Mouse (Mus musculus): ENCODE results near the gene Mutyh.
"Not testable (repeated sequence)": the region's sequence is repeated elsewhere in the genome, so short reads cannot be mapped to it uniquely, and the experiment has no call there.

Mutyh gene

GRCm38 (mm10) chr4:116820902-116821693, 13.6 kb downstream of the Mutyh start:
- DNase-seq (ENCODE audit: low spot score): peak; percentile 45

- no peak for DNase-seq (ENCODE audit: low spot score)
These were observed 14.1 kb downstream of the Mutyh start, which contains the start of gene Hpdl for GRCm38 (mm10) chr4:116821694-116822016. Gene Hpdl, minus strand, starts transcription at chr4:116821707.

GRCm38 (mm10) chr4:116824541-116825004, 17.1 kb downstream of the Mutyh start:
- DNase-seq (ENCODE audit: low spot score): no peak

GRCm38 (mm10) chr4:116827819-116828218, 20.3 kb downstream of the Mutyh start:
- DNase-seq (ENCODE audit: low spot score): no peak

GRCm38 (mm10) chr4:116829364-116830069, 22.0 kb downstream of the Mutyh start:
- DNase-seq (ENCODE audit: low spot score): no peak

GRCm38 (mm10) chr4:116830070-116830368, 22.5 kb downstream of the Mutyh start:
- DNase-seq (ENCODE audit: low spot score): no peak

GRCm38 (mm10) chr4:116838999-116839398, 31.5 kb downstream of the Mutyh start:
- no peak for DNase-seq (ENCODE audit: low spot score)

GRCm38 (mm10) chr4:116840096-116840495, 32.6 kb downstream of the Mutyh start:
- not testable (repeated sequence) for DNase-seq (ENCODE audit: low spot score)

GRCm38 (mm10) chr4:116840841-116841240, 33.3 kb downstream of the Mutyh start:
- no peak for DNase-seq (ENCODE audit: low spot score)

GRCm38 (mm10) chr4:116844324-116844723, 36.8 kb downstream of the Mutyh start:
- no peak for DNase-seq (ENCODE audit: low spot score)

GRCm38 (mm10) chr4:116849901-116850300, 42.4 kb downstream of the Mutyh start:
- no peak for DNase-seq (ENCODE audit: low spot score)

- DNase-seq (ENCODE audit: low spot score): no peak
These were observed 46.8 kb downstream of the Mutyh start for GRCm38 (mm10) chr4:116854286-116854685.

GRCm38 (mm10) chr4:116857203-116857602, 49.7 kb downstream of the Mutyh start:
- no peak for DNase-seq (ENCODE audit: low spot score)

- no peak for DNase-seq (ENCODE audit: low spot score)
These were observed 52.2 kb downstream of the Mutyh start for GRCm38 (mm10) chr4:116859711-116860110.

- no peak for DNase-seq (ENCODE audit: low spot score)
These were observed 54.5 kb downstream of the Mutyh start for GRCm38 (mm10) chr4:116862023-116862422.
